Mouse (Mus musculus) retina, postnatal 7 days (tissue): ENCODE data around the gene Nphp4.

Source experiments
- DNase-seq: peaks from one replicate; pipeline ENCODE4 v3.0.0-alpha.2; 2012; ENCODE audit warnings: low read depth, low spot score

Gene Nphp4

DNA sequence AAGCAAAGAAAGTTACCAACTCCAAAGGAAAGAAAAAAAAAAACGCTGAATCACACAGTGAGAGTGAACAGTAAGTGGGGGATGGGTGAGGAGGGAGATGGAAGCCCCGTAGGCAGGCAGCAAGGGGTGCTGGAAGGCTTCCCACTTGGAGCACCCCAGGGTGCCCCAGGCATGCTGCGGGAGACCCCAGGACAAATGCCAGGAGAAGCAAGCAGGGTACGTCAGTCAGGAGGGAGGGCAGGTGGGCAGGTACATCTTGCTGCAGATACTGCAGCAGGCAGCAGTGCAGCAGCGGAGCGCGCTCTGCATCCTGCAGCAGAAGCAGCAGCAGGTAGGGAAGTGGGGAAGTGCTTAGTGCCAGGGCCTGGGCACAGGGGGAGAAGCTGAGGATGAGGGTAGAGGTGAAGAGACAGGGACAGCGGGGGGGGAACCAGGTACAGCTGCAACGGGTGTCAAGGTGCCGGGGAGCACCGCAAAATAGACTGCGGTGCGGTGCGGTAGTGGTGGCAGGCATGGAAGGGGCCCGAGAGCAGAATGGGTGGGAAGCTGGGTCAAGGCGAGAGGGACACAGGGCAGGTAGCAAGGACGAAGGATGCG is at the start of gene Nphp4:
TSS of gene Nphp4 (plus strand) at position 280 of the 597 bp plus-strand sequence.
- DNase-seq = no peak

DNA sequence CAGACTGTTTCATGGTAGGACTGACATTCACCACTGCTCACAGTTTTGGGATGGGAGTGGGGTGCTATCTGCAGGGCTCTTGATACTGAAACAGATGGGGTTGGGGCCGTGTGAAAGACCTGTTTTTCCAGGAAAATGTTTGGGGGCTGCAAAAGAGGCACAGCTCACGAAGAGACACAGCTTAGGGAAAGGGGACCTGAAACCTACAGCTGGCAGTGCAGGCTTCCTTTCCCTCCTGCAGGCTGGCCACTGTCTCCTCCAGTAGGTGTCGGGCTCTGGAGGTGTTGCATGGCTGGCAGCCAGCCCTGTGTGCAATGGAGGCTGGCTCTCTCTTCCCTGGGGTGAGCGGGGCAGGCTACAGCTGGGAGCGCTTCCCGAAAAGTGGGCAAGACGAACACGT is 48.2 kb upstream of the Nphp4 start:
- DNase-seq = no peak

DNA sequence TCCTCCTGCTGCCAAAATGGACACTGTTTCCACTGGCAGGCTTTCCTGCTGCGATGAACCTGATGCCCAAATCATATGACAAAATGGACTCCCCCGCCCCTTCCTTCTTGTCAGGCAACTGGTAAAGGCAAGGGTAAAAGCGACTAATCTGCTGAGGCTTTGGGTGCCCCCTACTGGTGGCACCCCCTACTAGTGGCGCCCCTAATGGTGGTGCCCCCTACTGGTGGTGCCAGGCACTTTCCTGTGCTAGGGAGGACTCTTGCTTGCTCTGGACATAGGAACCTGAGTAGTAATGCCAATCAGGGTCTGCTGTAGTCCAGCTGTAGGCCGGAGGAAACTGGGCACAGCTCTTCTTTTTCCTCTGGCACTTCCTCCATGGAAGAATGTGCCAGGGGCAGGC is 44.2 kb upstream of the Nphp4 start:
- DNase-seq = no peak

DNA sequence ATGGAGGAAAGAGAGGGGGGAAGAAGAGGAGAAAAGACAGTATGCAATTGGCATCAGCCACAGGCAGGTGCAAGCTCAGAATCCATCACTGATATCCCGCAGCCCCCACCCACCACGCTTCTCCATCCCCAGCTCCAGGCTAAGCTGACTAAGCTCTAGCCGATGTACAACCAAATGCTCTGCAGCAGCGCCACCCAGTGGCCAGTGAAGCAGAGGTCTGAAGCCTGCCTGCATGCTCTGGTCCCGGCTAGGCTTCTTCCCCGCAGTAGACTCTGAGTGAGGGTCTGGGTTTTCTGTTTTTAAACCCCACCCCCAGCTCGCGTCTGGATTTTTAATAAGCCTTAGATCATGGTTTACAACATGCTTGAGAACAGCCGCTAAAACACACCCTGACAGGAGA is 41.7 kb upstream of the Nphp4 start:
- peak; percentile 95 for DNase-seq

DNA sequence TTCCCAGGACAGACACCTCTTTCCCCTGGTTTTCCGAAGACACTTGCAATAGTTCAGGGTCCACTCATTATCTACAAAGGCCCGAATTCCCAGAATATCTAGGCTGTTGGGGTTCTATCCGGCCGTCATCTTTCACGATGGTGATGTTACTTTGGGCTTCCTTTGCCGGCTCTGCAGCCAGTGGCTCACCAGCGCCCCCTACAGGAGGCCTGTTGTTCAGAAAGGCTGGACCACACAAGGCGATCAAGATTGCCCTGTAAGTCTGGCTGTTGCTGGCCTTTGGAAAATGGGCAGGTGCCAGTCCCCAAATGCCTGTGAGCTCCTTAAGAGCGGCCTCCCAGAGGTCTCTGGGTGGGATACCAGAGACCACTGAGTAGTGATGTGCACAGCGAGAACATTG is 41.3 kb upstream of the Nphp4 start:
- peak; percentile 66 for DNase-seq

DNA sequence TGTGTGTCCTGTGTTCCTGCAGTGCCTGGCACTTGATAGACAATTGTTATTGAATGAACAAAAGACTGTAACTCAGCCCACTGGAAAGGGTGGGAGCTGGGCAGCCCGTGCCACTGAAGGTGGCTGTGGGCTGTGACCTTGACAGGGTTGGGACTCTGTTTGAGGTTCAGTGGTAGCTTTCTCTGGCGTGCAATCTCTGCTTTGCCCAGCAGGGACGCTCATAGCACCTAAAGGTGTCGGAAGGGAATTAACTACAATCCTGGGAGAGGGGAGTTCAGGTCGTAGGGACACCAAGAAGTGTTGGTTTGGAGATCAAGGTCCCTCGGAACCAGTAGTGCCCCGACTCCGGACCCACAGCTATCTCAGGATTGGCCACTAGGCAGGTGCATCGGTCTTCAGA is 35.6 kb upstream of the Nphp4 start:
- no peak for DNase-seq

DNA sequence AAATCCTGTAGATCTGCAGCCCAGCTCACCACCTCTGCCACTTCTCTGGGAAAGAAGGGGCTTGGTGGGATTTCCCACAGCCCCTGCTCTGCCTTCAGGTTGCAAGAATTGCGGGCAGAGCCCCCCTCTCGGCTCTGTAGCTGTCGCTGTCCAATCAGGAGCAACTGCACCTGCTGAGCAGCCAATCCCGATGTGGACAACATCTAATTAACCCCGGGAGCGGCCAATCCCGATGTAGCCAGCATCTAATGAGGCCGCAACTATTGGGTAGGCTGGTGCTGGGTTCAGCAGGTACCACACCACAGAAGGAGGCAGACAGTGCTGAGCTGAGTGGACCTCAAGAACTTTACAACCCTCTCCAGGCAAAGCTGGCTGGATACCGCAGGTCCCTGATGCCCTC is 35.0 kb upstream of the Nphp4 start:
- no peak for DNase-seq

DNA sequence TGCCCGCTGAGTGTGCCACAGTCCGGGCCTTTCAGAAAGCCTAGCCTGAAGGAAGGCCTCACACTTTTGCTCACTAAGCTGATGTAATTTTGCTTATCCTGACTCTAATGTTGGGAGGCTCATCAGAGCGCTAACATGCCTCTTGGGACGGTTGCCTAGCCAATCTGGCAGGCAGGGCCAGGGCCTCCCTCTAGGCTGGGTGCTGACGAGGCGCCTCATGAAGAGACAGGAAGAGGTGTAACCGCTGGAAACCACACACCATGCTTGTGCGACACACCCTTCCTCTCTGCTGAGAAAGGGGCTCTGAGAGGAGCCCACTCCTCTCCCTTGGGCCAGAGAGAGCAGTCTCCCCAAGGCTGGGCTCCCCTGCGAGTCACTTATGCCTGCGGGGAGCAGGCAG is 30.3 kb upstream of the Nphp4 start:
- DNase-seq = no peak

DNA sequence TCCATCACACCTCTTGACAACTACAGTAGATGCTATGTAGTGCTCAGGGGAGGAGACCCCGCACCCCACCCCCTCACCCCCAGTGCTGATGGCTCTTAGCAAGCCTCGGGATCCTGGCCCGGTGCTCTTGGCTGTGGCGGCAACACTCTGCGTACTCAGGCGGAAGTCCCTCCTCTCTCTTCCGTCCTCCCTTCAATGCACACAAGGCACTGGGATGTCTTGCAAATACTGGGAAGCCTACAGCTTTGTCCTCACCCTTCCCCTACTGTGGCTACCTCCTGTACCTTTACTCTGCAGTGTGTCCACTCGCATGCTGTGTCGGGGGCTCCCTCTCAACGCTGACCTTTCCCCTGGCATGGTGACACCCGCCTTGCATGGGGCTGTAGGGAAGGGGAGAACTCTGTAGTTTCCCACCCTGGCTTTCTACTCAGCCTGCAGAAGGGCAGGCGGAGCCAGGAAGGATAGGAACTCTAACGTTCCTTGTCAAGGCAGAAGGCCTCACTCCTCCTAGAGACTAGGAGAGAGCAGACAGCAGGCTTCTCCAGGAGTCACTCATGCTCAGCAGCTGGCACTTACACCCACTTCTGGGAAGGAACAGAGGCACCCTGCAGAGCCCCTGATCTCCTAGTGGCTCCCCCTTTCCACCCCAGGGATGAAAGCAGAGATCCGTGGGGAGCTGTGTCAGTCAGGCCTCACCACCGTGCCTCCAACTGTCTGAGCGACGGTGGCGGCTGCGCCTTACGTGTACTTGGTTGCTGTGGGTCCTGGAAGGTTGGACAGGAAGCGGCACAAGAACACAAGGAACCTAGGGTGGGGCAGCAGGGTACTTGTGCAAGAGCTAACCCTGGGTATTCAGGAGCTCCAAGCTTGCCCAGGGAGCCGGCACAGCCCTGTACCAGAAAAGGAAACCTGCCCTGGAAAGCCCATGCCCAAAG is 28.5 kb upstream of the Nphp4 start:
- DNase-seq = no peak

DNA sequence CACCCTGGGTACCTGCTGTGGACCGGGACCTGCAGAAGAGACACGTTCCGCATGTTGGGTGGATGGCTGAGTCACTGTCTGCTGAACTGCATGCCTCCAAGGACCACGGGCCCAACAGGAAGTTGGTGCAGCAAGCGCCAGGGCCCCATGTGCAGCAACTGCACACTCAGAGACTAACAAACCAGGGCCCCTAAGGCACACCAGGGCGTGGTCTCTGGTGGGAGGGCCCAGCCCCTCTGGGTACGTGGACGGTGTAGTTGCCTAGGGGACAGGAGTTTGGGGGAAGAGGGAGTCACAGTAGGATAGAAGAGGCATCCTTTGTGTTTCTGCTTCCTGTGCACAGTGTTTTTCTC is 27.9 kb upstream of the Nphp4 start:
- no peak for DNase-seq

DNA sequence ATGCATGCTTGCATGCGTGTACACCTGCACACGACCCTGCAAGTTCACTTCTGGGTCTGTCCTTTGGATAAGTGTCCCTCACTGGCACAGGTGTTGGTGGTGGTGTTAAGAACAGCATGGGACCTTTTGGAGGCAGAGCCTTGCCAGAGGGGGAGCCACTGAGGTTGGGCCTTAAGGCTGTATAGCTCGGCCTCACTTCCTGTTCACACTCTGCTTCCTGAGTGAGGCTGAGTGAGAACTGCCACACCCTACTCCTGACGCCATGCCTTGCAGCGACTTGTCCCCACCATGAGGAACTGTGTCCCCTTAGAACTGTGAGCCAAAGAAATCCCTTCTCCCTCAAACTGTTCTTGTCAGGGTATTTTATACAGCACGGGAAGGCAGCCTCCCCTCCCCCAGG is 25.1 kb upstream of the Nphp4 start:
- no peak for DNase-seq

DNA sequence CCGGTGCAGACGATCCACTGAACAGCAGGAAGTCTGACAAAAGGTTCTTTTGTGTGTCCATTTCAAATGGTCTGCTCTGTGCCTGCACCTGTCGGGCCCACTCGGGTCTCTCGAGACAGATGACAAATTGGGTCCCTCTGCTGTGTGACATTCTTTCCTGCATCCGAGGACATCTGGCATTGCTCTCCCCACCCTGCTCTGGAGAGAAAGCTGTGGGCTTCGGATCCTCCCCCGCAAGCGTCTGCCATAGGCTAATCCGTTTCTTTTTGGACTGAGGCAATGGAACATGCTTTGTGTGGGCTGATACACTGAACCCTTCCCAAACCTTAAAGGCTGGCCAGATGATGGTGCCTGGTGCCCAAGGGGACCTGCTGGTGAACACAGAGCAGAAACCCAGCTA is 23.4 kb upstream of the Nphp4 start:
- DNase-seq = no peak

DNA sequence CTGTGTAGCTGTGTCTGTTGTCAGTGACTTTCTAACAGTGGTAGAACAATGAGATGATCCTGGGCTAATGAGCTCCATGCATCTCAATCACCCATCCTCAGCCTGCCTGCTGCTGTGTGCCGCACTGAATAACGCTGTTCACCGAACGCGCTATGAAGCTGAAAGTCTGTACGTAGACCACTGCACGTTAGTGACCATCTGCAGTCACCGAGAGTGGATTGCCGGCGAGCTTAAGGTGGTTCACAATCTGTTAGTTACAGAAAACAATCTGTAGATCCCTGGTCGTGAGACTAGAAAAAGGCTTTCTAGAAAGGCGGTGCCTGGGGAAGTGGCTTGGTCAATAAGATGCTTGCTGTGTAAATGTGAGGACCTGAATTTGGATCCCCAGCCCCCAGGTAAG is 22.4 kb upstream of the Nphp4 start:
- no peak for DNase-seq

DNA sequence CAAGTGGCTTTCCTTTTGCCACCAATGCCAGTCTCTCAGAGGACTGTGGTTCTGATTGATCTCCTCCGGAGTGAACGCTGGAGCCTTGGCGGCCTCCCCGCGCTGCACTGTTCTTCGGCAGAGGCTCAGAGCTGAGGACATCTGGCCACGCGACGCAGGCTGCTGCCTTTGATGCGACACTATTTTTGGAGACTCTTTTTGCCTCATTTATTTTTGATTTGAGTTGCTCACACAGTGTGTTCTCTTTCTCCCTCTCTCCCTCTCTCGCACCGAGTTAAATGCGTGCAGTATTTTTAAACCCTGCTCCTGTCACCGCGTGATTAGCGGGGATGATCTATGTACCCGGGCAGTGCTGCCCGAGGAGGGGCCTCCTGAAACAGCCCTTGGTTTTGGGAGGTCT is 19.9 kb upstream of the Nphp4 start:
- DNase-seq = no peak

DNA sequence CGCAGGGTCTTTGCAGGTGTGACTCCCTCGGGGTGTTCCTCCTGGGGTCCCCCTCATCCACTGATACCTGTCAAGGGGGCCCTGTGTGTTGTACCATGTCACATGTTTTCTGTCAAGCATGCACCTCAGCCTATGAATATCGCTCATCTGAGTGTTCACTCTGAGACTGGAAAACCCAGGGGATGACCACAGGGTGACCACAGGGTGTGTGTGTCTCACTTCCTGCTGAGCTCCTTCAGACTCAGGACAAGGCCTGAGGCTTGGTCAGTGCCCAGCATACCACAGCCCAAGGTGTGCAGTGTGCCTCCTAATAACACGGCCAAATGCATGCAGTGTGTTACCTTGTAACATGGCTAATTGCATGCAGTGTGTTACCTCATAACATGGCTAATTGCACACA is 18.8 kb upstream of the Nphp4 start:
- no peak for DNase-seq

DNA sequence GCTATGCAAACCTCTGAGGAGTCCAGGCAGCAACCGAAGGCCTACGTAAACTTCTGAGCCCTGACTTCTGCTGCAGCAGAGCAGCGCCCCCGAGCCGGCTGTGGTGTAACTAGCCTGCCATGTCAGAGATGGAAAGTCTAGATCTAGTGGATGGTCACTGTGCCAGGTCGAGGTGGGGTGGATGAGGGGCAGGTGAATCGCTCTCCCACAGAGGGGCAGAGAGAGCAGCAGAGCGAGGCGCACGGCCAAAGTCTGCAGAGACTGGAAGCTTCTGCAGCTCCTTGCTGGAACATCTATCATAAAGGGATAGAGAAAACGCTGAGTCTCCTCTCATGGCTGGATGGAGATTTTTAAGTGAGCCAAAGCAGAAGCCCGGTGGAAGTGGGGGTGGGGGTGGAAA is 14.0 kb upstream of the Nphp4 start:
- DNase-seq = no peak

DNA sequence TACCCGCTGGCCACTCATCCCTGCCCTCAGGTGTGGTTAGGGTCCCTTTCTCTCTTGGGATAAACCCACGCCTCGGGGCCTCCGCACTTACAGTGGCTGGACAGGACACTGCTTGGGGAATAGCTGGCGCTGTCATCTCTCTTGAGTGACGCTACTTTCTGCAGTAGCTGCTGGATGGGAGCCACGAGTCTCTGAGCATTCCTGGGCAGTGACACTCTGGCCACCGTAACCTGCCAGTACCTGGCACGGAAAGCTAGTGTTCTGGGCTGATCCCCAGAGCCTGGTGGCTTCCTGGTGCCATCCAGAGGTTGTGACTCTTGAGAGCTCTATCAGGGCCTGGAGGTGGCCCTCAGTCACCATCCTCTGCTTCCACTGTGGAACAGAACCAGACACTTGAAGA is 13.4 kb upstream of the Nphp4 start:
- DNase-seq = no peak

DNA sequence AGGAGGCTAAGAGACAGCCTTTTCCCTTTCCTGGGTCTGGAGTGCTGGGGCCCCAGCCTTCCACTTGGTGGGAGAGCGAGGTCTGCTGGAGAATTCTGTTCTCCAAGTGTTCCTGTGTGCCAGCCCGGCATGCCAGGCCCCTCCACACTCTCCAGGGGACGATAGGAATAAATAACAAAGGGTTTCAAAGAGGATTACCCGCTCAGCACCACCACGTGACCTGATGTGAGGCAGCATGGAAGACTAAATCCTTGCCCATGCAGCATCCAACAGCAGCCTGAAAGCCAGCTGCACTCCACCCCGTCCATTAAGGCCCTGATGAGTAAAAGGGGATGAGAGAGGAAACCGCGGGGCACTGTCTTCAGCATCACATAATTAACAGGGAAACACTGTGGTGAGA is 11.4 kb upstream of the Nphp4 start:
- DNase-seq = peak; percentile 73

DNA sequence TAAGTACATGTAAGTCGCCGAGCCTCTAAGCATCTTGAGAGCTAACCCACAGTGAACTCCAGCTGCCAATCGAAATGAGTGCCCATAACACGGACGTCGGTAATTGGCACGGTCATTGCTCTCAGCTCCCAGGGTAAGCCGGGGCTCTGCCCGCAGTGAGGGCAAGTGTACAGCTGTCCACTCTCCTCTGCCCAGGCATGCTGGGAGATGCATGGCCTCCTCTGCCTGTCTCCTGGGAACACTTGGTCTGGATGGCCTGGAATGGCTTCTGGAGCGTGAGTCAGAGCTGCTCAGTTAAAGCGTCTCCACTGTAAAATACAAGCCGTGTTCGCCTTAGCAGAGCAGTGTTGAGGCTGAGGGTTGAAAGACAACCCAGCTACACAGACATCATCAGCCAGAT is 9.9 kb upstream of the Nphp4 start:
- DNase-seq = no peak

DNA sequence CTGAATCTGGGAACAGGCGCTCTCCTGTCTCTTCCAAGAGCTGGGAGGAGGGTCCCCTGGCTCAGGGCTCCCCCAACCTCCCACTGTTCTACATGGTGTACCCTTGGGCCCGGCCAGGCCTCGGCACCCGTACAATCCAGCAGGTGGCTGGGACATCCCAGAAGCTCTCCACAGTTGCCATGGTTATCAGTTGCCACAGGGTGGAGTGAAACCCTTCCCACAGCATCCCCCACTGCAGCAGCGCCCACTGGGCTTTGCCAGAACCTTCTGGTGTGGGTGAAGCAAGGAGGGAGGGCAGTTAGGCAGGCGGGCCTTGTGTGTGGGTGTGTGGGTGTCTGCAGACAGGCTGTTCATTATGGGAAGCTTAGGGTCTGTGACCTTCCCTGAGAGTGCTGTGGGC is 8.6 kb upstream of the Nphp4 start:
- DNase-seq = no peak

DNA sequence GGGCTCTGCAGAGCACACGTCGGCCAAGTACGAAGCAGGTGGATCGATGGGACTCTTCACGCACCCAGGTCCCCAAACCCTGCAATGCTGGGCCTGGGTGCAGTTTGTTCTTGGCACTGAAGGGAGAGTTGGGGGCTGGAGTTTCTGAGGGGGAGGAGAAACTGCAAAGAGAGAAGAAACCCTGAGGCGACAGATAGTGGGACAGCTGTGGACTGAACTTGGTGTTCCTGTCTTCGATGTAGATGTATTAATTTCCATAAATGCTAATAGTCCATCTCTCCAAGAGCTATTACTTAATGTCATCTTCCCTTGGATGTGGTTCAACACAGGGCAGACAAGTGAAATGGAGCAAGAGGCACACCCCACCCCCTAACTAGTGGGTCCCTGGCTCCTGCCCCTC is 565 bp upstream of the Nphp4 start:
- no peak for DNase-seq

DNA sequence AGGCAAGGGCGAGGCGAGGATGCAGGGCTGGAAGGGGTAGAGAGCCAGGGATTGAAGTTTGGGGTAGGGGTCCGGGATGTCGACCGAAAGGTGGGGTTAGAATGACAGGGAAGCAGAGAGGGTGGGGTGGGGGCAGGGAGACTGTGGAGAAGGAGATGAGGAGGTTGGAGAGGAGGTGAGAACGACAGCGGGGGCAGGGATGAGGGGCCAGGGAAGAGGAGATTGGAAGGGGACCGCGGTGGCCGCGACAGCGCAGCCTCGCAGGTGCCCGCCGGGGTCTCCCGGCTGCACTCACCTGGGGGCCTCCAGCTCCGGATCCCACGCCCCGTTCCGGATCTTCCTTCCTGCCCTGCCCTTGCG is 580 bp downstream of the Nphp4 start:
- DNase-seq = no peak

DNA sequence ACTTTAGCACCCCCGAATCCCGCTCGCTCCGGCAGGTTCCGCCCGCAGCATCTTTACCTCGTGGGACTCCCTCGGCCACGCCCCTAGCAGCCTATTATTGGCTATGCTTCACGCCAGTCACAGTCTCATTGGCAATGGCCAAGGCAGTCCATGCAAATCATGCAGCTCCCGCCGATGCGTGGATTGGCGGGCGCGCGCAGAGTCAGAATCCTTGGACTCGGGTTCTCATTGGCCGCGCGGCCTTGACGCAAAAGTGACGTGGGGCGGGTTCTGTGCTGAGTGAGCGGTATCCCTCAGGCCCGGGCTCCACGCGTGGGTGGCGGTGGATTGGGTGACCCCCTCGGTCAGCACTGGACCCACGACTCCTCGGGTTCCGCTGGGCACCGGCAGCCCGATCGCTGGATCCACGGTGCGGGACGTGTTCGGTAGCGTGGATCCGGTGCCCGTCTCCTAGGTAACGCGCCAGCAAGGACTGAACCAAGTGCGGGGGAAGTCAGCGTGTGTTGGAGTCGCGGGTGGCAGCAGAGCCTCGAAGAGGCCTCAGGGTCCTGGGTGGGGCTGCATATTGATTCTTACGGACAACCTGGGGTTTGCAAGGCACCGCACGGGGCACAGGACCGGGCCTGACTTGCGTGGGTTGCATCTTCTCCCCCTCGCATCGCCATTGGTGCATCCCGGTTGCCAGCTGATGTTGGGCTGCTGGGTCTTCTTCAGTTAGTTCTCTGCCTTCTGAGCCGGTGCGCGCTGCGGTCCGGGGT is 1.1 kb downstream of the Nphp4 start, which contains the start of gene Kcnab2:
TSS of gene Kcnab2 (minus strand) at position 406 of the 758 bp plus-strand sequence.
- DNase-seq = peak; percentile 99
